Mouse (Mus musculus) embryonic facial prominence, embryonic 11.5 days (tissue): ENCODE results near the gene Elof1. TPM values are rescaled to one million over a fixed set of nuclear protein-coding genes. Genes with fewer than 3 reads are reported as not detected.

Experiments used
- ATAC-seq: fragments of 200-750 bp; cut with Nextera tagmentation; replicated peaks from 2 replicates; pipeline ENCODE4 v1.8.0; 2017; ENCODE audit warnings: low read depth; ENCODE audit not compliant: insufficient number of reproducible peaks, low FRiP score, low TSS enrichment
- DNase-seq: peaks from one replicate; pipeline ENCODE4 v3.0.0-alpha.2; 2015; ENCODE audit warnings: low spot score
- H3K27ac ChIP-seq: fragments of 300-500 bp; sonication (generic); replicated peaks from 2 replicates; pipeline ENCODE4 v1.5.1; 2014; ENCODE audit warnings: mild to moderate bottlenecking, low read depth, low read length, control low read depth
- H3K27me3 ChIP-seq: fragments of 300-500 bp; sonication (generic); 2 replicates; pipeline ENCODE4 v1.6.1; 2014; ENCODE audit warnings: mild to moderate bottlenecking, low read length, moderate library complexity, mixed read lengths; ENCODE audit not compliant: control insufficient read depth, insufficient read depth
- H3K36me3 ChIP-seq: fragments of 300-500 bp; sonication (generic); replicated peaks from 2 replicates; pipeline ENCODE4 v1.6.1; 2014; ENCODE audit warnings: low read depth, mild to moderate bottlenecking, low read length, moderate library complexity, mixed read lengths; ENCODE audit not compliant: control insufficient read depth, insufficient read depth
- H3K4me1 ChIP-seq: fragments of 300-500 bp; sonication (generic); 2 replicates; pipeline ENCODE4 v1.6.1; 2014; ENCODE audit warnings: low read length, mixed read lengths; ENCODE audit not compliant: control insufficient read depth, insufficient read depth
- H3K4me2 ChIP-seq: fragments of 300-500 bp; sonication (generic); 2 replicates; pipeline ENCODE4 v1.6.1; 2014; ENCODE audit warnings: low read depth, mild to moderate bottlenecking, control low read depth, low read length, moderate library complexity
- H3K4me3 ChIP-seq: fragments of 300-500 bp; sonication (generic); 2 replicates; pipeline ENCODE4 v1.5.1; 2014; ENCODE audit warnings: low read depth, low read length, control low read depth
- H3K9ac ChIP-seq: fragments of 300-500 bp; sonication (generic); replicated peaks from 2 replicates; pipeline ENCODE4 v1.6.1; 2014; ENCODE audit warnings: mild to moderate bottlenecking, control low read depth, low read length
- H3K9me3 ChIP-seq: fragments of 300-500 bp; sonication (generic); replicated peaks from 2 replicates; pipeline ENCODE4 v1.6.1; 2016; ENCODE audit warnings: mild to moderate bottlenecking, low read length, inconsistent platforms, mixed read lengths; ENCODE audit not compliant: control insufficient read depth
- WGBS: fragments of 180-500 bp; shearing (Covaris S2); extraction: QIAGEN DNeasy Blood & Tissue Kit; methylation state at CpG from one replicate; pipeline ENCODE4 v1.1.7; 2014; 5-methylcytosine and 5-hydroxymethylcytosine counted together
- polyA plus RNA-seq: library from polyadenylated mRNA; unstranded; fragments of >200 nt; fragmentation: Nextera tagmentation; extraction: Ambion mirVana; gene quantifications from 2 replicates; pipeline ENCODE4 v1.2.1, GENCODE M21; 2014

Elof1 gene
- polyA plus RNA-seq, 1 experiment from 2014 or later: 210 TPM

DNA sequence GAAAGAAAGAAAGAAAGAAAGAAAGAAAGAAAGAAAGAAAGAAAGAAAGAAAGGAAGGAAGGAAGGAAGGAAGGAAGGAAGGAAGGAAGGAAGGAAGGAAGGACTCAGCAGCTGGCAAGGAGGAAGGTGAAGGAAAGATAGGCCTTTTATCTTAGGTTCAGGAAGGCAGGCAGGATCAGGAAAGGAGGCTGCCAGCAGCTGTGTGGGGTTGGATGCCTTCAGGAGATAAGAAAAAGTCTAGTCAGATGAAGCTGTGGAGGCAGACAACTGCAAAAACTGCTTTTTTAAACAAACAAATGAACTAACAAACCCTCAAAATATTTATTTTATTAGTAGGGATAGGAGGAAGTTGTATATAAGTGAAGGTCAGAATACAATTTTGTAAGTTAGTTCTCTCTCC, 4.6 kb upstream of the Elof1 start:
- Histone ChIP-seq H3K4me2 (no peak overlapping the region), H3K9me3 (no peaks in the 10 kb centered on the region), H3K36me3 (no peaks in the 10 kb centered on the region), H3K4me3 (no peak overlapping the region), H3K9ac (no peak overlapping the region), H3K4me1 (no peaks in the 10 kb centered on the region), H3K27me3 (no peaks in the 10 kb centered on the region), H3K27ac (no peak overlapping the region)
- no peak for ATAC-seq
- no peak for DNase-seq

- Histone ChIP-seq H3K4me1 (no peaks in the 10 kb centered on the region), H3K36me3 (no peaks in the 10 kb centered on the region), H3K27ac (no peak overlapping the region), H3K9me3 (no peaks in the 10 kb centered on the region), H3K27me3 (no peaks in the 10 kb centered on the region), H3K9ac (no peak overlapping the region), H3K4me2 (no peak overlapping the region), H3K4me3 (no peak overlapping the region)
- ATAC-seq: no peak
- no peak for DNase-seq
- WGBS: 93% methylated on average over 4 of the region's 4 CpGs
Measured at GRCm38 (mm10) chr9:22119543-22119942, 2.6 kb upstream of the Elof1 start.

DNA sequence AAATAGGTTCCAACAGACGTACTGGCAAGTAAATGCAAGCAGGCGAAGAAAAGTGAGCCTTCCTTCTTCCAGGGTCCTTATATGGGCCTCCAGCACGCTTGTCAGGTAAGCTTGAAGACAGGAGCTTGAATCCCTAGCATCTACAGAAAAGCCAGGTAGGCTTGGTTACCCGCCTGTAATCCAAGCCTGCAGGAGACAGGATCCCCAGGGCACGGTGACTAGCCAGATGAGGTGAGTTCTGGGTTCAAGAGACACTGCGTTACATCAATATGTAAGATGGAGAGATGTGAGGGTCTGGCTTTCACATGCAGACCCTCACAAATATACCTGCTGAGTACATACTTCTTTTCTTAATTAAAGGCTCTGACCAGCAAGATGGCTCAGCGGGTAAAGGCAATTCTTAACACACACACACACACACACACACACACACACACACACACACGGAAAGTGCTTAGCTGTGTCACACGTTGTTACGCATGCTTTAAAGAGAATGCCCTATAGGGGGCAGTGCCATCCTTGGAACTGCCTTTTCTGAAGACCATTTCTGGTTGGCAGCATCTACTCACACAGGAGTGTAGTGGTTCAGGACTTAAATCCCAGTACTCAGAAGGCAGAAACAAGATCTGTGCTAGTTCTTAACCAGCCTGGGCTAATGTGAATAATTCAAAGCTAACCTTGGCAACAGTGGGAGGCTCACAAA, 933 bp upstream of the Elof1 start:
- no peak overlapping the region for H3K4me3 ChIP-seq
- no peaks in the 10 kb centered on the region for H3K9me3 ChIP-seq
- ATAC-seq (no peak), DNase-seq (peak; percentile 70)
- no peaks in the 10 kb centered on the region for H3K4me1 ChIP-seq
- no peak overlapping the region for H3K9ac ChIP-seq
- H3K27me3 ChIP-seq: no peaks in the 10 kb centered on the region
- WGBS: 39% methylated on average over 10 of the region's 10 CpGs
- peak overlapping the region; percentile 54 for H3K4me2 ChIP-seq
- H3K36me3 ChIP-seq: no peaks in the 10 kb centered on the region; the same call in 1 of the 2 replicates
- H3K27ac ChIP-seq: no peak overlapping the region

GRCm38 (mm10) chr9:22116086-22116485, 886 bp downstream of the Elof1 start:
- DNase-seq: peak; percentile 8
- 43% methylated on average over 15 of the region's 15 CpGs for WGBS

DNA sequence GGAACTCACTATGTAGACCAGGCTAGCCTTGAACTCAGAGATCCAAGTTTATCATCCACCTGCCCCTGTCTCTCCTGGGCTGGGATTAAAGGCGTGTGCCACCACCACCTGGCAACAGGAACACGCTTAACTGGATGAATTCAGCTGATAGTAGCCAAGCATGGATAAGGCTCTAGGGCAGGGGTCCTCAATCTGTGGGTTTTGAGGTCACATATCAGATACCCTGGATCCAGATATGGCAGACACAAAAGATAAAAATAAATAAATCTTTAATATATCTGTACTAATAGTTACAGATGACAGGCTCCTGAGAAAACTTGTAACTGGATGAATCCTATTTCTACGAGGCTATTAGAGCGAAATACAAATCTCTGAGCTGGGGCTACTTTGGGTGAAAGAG, 1.3 kb downstream of the Elof1 start:
- Histone ChIP-seq H3K9ac (peak overlapping the region; percentile 93), H3K9me3 (no peaks in the 10 kb centered on the region), H3K4me2 (peak overlapping the region; percentile 76), H3K4me3 (peak overlapping the region; percentile 89), H3K27me3 (no peaks in the 10 kb centered on the region), H3K27ac (no peak overlapping the region), H3K36me3 (peaks cover 4% of the 10 kb centered on the region; the same call in 1 of the 2 replicates), H3K4me1 (no peaks in the 10 kb centered on the region)
- ATAC-seq (no peak), DNase-seq (no peak)
- WGBS: 93% methylated on average over 4 of the region's 4 CpGs

More at GRCm38 (mm10) chr9:22116086-22116485, 886 bp downstream of the Elof1 start:
- H3K27me3 ChIP-seq: no peaks in the 10 kb centered on the region
- peak overlapping the region; percentile 89 for H3K4me3 ChIP-seq
- no peaks in the 10 kb centered on the region for H3K4me1 ChIP-seq
- no peak overlapping the region for H3K27ac ChIP-seq
- H3K9me3 ChIP-seq: no peaks in the 10 kb centered on the region
- H3K4me2 ChIP-seq: peak overlapping the region; percentile 76
- peaks cover 4% of the 10 kb centered on the region; the same call in 1 of the 2 replicates for H3K36me3 ChIP-seq
- ATAC-seq: no peak
- peak overlapping the region; percentile 93 for H3K9ac ChIP-seq

DNA sequence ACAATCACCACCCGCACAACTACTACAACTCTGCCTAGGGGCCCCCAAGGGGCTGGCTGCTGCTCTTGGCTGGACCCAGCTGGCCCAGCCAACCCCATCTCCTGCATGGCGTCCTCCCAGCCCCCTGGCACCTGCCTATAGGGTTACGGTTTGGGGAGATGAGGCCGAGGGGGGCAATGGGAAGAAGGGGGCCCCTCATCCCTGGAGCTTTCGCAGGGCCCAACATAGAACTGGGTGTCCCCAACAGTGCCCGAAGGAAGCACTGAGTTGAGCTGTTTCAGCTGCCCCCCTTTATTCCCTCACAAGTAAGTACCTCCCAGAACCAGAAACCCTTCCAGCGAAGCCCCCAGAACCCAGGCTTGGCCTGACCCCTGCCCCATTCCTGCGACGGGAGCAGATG, 8.8 kb downstream of the Elof1 start:
- no peak overlapping the region for H3K4me2 ChIP-seq
- ATAC-seq (no peak), DNase-seq (no peak)
- no peak overlapping the region for H3K9ac ChIP-seq
- H3K4me3 ChIP-seq: no peak overlapping the region
- no peak overlapping the region for H3K27ac ChIP-seq
- WGBS: 94% methylated on average over 9 of the region's 9 CpGs
- H3K36me3 ChIP-seq: peaks cover 4% of the 10 kb centered on the region; the same call in 1 of the 2 replicates
- no peaks in the 10 kb centered on the region for H3K27me3 ChIP-seq
- H3K9me3 ChIP-seq: no peaks in the 10 kb centered on the region
- H3K4me1 ChIP-seq: no peaks in the 10 kb centered on the region

- H3K27me3 ChIP-seq: peaks cover 12% of the 10 kb centered on the region
- no peak for ATAC-seq
- H3K36me3 ChIP-seq: no peaks in the 10 kb centered on the region
- H3K4me3 ChIP-seq: 0 out of 2 replicates have a peak overlapping the region, but pooled peaks have one; percentile 5
- H3K4me2 ChIP-seq: no peak overlapping the region
- H3K9me3 ChIP-seq: no peaks in the 10 kb centered on the region
- no peaks in the 10 kb centered on the region for H3K4me1 ChIP-seq
- H3K27ac ChIP-seq: no peak overlapping the region
- no peak overlapping the region for H3K9ac ChIP-seq
- 3% methylated on average over 15 of the region's 18 CpGs for WGBS
- DNase-seq: peak; percentile 43
Measured at GRCm38 (mm10) chr9:22099922-22100321, 17.1 kb downstream of the Elof1 start.

DNA sequence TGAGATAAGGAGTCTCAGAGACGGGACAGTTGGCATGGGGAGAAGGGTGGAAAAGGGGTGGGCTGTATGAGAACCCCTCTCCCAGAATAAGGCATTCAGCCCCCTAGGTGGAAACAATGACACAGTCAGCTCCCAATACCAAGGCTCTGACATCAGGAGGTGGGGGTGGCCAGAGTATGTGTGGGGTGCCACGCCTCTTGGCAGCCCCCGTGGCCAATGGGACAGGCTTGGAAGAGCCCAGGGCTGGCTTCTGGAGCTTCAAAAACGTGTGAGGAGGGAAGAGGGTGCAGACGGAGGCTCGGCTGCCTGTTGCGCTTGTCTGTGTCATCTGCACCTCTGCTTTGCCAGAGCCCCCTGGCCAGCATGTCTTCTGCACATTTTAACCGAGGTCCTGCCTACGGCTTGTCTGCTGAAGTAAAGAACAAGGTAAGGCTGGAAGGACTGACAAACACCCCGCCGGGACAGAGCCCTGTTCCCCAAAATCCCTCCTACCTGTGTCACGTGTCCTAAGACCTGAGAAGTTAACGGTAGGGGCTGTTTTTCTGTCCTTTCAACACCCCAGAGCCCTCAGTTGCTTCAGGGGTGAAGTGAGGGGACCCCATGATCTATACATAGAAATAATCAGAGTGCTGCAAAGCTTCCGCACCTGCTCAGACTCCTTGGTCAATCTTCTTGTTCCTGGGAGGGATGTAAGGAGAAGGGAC, 17.8 kb downstream of the Elof1 start, which contains the start of gene Cnn1:
Gene Cnn1, plus strand, starts transcription at position 224 of the 704 bp plus-strand sequence.
- H3K4me3 ChIP-seq: 0 out of 2 replicates have a peak within 1 kb of the TSS, but pooled peaks have one; percentile 5
- H3K36me3 ChIP-seq: no peaks in the 10 kb centered on the region
- no peaks in the 10 kb centered on the region for H3K4me1 ChIP-seq
- H3K27ac ChIP-seq: no peak within 1 kb of the TSS
- DNase-seq (peak; percentile 13), ATAC-seq (no peak)
- H3K27me3 ChIP-seq: peaks cover 12% of the 10 kb centered on the region
- H3K9me3 ChIP-seq: no peaks in the 10 kb centered on the region
- H3K9ac ChIP-seq: no peak within 1 kb of the TSS
- 7% methylated on average over 14 of the region's 14 CpGs for WGBS
- H3K4me2 ChIP-seq: no peak within 1 kb of the TSS
